Mouse (Mus musculus): ENCODE results near the gene Gm21976.

DNA sequence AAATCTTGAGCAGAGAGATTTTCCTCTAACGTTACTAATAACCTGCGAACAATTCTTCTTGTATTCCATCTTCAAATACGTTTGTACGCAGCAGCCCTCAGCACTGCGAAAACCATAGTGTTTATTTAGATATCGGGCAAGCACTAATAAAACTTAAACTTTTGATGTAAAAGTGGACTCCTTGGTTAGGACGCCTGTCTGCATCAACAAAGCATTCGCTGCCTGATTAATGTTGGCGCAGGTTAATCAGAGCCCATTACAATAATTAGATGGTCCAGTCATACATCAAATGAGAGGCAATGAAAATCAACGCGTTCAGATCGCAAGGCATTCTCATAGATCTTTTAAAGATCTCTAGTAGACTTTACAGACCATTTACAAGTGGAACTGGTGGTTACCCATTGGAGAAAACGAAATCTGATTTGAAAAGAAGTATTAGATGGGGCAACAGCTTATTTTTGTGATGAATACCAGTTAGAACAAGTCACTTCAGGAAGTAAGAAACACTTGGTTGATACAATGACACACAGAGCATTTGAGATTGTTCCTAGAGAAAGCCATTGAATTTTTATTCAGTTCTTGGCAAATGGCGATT, 72.8 kb downstream of the Gm21976 start:
- no peak for TF ChIP-seq CTCF (IDR thresholded peaks at IDR 0.05; ENCODE audit: insufficient read depth, low read depth, low read length)
- no peak for TF ChIP-seq POLR2A (IDR thresholded peaks at IDR 0.05; ENCODE audit: insufficient read depth, low read depth, low read length)
